Mouse (Mus musculus): ENCODE measurements around the gene Sh3gl2.

DNA sequence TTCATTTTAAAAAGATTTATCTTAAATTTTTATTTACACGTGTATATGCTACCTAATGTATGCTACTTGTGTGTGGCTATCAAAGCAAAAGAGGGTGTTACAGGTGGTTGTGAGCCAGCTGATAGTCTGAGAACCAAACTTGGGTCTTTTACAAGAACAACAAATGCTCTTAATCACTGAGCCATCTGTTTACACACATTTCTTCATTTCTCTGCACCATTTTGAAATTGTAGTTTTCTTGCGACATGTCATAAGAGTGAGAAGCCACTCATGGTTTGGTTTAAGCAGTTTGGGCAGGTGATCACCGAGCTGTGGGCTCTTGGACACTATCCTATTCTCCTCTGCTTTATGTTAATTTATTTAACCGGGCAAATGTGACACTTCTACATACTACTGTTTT is 338.3 kb downstream of the Sh3gl2 start:
- TF ChIP-seq CTCF (IDR thresholded peaks at IDR 0.05; ENCODE audit: control insufficient read depth, insufficient read depth, insufficient read length) (no peak), USF1 (IDR thresholded peaks at IDR 0.05; ENCODE audit: low read depth) (no peak), MAX (IDR thresholded peaks at IDR 0.05) (no peak), MYOD1 (IDR thresholded peaks at IDR 0.05; ENCODE audit: control insufficient read depth, insufficient read length, low read depth) (no peak)

Measured in C2C12 (cell line).